Mouse (Mus musculus) left cerebral cortex, postnatal 4 days (tissue): ENCODE measurements around the gene Shroom1. TPM values are rescaled to one million over a fixed set of nuclear protein-coding genes. Genes with fewer than 3 reads are reported as not detected.

Experiments
- DNase-seq: peaks from one replicate; pipeline ENCODE4 v3.0.0-alpha.2; 2022
- intact Hi-C: fragments of 180-260 bp; cut with DNase I; formaldehyde crosslinking; loops from one replicate; pipeline ENCODE4 v1.15.1; 2025
- total RNA-seq, 2 experiments: library from RNA; stranded (reverse); gene quantifications; 2 replicates each; pipeline ENCODE4 v1.2.3; 2021

Gene Shroom1
- total RNA-seq, 2 experiments from 2014 or later, result 2.8 to 3.2 TPM

DNA sequence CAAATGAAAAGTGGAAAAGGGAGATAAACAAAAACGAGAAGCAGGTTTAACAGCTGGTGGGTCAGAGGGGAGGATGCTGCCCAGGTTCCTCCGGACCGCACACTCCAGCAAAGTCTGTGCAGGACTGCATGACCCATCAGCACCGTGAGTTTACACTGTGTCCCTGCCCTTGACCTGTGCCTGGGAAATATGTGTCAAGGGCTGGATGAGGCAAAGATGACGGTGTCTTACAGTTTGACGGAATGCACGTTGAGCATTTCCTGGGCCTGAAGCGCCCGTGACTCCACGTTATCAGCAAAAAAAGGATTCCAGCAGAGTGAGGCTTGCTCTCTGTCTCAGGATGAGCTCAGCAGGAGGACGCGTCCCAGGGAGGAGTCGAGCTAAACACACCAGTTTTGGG lies 11.4 kb upstream of the Shroom1 start:
- intact Hi-C loops, result no loop called here
- DNase-seq, result no peak

DNA sequence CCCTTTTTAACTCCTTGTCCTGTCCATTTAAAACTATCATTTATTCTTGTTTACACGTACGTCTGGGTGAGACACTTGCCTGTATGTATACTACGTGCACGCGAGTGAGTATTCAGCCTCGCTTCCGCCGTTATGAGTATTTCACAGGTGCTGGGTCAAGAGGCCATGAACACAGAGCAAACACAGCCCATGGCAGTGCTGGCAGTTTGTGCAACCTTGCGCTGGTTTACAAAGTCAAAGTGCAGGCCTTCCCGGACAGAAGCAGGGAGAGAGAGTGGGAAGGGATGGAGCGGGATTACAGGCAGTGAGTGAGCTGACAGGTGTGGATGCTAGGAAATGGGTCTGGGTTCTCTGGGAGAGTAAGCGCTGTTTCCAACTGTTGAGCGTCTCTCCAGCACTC lies 10.8 kb upstream of the Shroom1 start:
- intact Hi-C loops, result no loop called here

DNA sequence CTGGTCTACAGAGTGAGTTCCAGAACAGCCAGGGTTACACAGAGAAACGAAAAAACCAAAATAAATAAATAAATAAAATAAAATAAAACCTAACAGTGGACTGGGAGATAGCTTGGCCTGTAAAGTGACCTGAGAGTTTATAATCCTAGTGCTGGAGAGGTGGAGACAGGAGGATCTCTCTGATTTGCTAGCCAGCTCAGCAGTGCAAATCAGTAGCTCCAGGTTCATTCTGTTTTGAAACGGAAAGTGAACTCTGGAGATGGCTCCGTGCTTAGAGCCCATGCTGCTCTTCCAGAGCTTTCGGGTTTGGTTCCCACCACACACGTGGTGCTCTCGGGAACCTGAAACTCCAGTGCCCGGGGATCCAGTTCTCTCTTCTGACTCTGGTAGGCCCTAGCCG lies 9.0 kb upstream of the Shroom1 start:
- intact Hi-C loops, result no loop called here
- no peak for DNase-seq

More for the DNA sequence above, 10.8 kb upstream of the Shroom1 start:
- no peak for DNase-seq

DNA sequence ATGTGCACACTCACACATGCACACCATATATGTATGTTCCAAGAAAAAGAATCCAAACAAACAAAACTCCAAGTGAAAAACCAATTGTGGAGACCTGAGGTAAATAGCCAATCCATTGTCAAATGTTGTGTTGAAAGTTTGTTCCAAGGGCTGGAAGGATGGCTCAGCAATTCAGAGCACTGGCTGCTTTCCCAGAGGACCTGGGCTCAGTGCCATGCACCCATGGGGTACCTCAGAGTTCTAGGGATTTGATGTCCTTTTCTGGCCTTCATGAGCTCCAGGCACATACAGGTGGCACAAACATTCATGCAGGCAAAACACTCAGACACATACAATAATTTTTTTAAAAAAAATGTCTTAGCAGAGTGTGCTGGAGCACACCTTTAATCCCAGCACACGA lies 8.5 kb upstream of the Shroom1 start:
- intact Hi-C loops, result no loop called here
- peak; percentile 68 for DNase-seq

DNA sequence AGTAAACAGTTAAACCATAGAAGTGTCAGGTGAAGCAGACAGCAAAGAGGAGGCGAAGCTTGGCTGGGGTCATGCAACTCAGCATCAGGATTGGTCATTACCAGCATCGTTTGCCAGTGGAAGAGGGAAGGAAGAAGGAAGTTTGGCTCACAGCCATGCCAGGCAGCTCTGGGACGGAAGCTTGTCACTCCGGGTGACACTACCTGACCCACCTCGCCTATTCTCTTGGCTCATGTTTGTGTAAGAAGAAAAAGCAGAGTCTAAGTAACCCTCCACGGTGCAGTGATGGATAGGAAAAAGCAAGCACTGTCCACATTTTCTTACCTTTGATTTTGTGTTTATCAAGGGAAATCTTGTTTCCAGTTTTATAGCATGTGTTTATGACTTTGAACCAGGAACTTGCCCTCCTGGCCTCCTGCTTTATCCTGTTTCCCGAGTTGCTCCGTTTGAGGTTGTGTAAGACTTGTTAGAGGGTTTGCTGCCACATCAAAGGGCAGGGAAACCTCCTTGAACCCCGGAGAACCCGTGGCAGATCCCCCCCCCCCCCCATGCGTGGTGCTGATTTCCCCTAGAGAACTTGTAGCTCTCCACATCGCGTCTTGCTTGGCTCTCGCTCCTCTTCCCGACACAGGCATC lies 6.8 kb upstream of the Shroom1 start:
- intact Hi-C loops, result no loop called here
- no peak for DNase-seq

DNA sequence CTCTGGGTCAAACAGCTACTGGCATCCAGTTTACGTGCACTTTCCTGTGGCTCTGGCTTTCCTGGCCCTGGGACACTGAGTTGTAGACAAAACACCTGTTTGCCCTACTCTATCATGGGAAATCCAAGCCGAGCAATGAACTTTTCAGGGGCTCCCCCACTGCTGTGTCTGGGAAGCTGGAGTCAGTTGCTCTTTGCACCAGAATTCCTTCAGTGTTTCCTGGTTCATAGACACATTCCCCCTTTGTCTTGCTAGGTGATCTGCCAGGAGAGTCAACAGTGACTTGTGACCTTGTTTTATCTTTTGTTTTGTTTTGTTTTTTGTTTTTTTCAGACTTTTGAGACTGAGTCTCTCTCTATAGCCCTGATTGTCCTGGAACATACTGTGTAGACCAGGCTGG lies 5.6 kb upstream of the Shroom1 start:
- intact Hi-C loops, result no loop called here

DNA sequence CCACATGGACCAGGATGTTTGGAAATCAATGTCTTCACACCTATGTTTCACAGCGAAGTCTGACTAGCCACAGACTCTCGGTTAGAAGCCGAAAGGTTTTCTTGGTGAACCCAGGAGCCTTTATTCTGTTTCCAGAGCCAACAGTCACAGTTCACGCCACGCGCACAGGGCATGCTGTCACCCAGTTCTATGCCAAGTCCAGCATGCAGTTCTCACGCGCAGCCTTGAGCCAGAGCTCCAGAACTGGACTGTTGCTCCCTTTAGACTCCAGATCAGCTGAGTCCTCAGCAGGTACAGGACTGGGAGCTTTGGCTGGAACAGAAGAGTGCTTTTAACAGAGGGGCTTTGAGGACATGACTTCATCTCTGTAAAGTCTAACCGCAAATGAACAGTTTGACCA lies 4.6 kb upstream of the Shroom1 start:
- DNase-seq, result no peak
- intact Hi-C loops, result no loop called here

More for the DNA sequence above, 5.6 kb upstream of the Shroom1 start:
- DNase-seq, result no peak

DNA sequence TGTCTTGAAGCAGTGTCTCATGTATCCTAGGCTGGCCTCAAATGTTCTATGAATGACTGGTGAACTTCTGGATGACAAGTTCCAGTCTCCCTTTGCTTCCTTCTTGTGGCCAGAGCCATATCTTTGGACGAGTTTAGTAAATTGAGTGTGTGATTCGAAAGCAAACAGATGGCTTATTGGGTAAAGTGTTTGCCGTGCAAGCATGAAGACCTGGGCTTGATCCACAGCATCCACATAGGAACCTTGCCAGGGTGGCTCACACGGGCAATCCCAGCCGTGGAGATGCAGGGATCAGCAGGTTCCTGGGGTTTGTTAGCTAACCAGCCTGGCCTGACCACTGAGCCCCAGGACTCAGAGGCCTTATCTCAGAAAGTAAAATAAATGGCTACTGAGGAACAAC lies 4.0 kb upstream of the Shroom1 start:
- intact Hi-C loops, result no loop called here
- no peak for DNase-seq

DNA sequence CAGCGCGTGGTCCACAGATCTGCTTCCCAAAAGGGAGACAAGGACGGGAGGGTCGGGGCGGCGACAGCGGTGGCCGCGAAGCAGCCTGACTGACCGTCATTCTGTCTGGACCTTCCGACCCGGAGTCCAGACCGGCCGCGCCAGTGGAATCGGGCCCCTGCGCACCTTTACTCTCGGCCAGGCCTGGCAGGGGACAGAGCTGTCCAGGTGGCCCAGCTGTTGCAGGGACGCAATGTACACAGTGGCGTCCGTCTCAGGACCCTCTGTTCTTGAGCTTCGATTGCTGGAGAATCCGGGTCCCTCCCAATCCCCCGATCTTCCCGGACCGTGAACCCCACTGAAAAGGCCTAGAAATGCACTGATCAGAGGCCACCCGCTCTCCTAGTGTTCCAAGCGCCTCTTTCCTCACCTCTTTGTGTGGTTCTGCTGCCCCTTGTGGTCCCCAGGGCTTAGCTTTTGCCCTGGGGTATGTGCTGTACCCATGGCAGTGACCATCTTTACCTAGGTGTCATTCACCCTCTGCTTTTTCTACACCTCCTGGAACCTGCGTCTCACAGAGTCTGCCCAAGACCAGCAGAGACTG lies 458 bp downstream of the Shroom1 start:
- intact Hi-C loops, result no loop called here
- no peak for DNase-seq

DNA sequence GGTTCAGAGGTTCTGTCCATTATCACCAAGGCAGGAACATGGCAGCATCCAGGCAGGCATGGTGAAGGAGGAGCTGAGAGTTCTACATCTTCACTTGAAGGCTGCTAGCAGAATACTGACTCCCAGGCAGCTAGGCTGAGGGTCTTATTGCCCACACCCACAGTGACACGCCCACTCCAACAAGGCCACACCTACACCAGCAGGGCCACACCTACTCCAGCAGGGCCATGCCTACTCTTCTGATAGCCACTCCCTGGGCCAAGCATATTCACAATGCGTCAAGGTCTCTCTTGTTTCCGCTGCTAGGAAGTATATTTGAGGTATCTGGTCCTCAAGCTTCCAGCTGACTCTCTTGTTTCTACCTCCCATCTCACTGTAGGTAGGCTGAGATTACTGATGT lies 2.0 kb downstream of the Shroom1 start:
- intact Hi-C loops, result no loop called here
- no peak for DNase-seq

DNA sequence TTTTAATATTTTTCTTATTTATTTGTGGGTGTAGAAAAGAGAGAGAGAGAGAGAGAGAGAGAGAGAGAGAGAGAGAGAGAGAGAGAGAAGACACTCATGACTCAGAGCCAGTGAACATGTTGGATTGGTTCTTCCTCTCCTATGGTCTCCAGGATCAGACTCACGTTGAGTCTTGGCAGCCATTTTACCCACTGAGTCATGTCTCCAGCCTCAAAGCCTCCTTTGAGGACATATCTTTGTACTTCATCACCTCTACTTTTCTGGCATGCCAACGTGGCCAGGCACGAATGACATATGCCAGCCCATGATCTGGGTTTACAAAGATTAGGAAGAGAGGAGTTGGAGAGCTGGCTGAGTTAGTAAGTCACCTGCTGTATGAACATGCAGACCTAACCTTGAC lies 3.2 kb downstream of the Shroom1 start:
- DNase-seq, result no peak
- intact Hi-C loops, result no loop called here

DNA sequence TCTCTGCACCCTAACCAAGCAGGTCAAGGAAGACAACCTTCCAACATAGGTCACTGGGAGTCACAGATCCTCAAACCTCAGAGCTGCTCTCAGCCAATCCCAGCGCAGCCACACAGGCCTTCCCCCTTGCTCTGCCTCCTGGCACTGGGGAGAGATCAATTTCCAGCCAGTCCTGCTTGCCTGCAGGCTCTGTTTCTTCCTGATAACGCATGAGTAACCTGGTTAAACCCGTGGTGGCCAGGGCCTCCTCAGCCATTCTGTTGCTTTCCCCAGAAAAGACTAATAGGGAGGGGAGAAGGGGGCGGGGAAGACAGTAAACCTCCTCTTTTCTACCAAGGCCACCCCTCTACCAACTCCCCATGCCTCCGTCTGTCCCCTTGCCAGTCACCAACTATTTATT lies 4.7 kb downstream of the Shroom1 start:
- no peak for DNase-seq
- intact Hi-C loops, result no loop called here

DNA sequence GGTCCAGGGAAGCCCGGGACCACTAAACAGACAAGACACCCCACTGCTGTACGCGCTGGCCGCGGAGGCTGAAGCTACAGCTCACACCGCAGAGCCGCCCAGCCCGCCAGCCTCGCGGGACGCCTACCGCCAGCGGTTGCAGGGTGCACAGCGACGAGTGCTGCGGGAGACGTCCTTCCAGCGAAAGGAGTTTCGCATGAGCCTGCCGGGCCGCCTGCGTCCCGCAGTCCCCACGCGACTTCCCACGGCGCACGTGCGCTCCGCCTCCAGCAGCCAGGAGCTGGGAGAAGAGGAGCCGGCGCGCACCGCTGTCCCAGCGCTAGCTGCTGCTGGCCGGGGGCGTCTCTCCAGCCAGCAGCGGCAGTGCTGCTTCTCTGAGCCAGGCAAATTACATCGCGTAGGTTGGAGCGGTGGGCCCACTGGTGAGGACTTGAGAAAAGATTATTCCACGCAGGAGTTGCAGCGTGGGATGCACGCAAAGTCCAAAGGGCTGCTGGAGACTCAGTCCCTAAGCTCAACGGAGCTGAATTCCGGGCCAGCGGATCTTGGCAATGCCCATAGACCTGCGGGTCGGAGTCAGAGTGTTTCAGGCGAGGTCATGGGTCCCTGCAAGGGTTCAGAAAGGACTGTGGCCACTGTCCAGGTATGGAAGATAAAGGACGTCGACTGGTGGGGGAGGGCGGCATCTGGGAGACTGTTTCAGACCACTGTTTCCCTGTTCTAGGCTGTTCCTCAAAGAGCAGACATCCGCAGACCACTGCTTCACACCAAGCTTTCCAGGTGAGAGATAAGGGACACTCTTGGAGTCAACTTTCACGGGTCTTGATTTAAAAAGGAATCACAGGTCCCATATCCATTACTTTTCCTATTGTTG lies 6.8 kb downstream of the Shroom1 start:
- intact Hi-C loops, result no loop called here
- DNase-seq, result no peak

DNA sequence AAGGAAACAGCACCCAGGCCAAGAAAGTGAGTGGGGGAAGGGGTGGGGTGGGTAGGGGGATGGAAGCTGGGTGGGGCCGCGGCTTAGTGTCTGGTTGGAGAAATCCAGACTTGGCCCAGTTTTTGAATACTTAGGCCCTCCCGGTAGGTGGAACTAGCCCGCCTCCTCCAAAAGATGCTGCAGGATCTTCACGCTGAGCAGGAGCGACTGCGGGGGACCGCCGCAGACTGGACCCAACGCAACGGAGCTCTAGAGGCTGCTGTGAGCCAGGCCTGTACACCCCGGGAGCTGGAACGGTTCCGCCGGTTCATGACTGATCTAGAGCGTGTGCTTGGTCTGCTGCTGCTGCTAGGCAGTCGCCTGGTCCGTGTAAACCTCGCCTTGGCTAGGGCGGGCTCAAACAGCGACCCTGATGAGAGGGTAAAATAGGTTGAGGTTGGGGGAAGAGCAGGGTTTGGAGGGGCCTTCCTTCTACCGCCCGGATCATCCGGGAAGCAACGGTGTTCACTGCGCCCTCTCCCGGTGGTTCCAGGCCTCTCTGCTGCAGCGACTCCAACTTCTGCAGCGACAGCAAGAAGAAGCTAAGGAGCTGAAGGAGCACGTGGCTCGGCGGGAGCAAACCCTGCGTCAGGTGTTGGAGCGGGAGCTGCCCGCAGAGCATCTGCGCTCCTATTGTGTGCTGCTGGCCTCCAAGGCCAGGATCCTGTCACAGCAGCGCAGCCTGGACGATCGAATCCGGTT lies 9.4 kb downstream of the Shroom1 start:
- peak; percentile 85 for DNase-seq
- intact Hi-C loops, result loop anchor here (5.0 kb wide), 1 partner anchor 101 kb away; the partner anchor contains the start of gene Kif3a

DNA sequence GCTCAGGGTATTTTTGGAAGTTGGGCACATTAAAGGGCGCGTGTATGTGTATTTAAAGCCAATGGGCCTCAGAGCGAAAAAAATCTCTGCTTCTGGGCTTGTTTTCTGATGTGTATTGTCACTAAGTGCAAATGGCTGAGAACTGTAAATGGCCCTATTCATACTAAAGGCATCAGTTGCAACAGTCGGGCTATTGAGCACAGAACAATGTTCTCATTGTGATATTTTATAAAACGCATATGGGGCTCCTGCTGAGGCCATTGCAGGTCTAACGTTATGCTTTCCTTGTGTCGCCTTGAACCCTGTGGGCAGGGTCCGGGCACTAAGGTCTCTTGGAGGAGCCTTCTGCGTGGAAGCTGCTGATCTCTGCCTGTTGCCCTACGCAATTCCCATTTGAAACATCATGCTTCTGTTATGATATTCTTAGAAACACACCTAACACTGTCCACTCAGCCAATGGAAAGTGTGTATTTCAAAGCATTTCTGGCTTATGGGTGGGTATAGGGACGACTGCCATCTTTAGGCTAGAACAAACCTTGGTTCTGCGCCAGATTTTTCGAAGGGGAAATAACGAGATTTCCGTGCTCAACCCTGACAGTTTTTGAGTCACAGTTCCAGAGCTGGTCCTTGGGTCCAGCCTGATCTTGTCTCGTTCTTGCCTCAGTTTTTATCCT lies 12.4 kb downstream of the Shroom1 start:
- intact Hi-C loops, result loop anchor here (5.0 kb wide), 1 partner anchor 98 kb away; the partner anchor contains the start of gene Kif3a
- DNase-seq, result no peak

DNA sequence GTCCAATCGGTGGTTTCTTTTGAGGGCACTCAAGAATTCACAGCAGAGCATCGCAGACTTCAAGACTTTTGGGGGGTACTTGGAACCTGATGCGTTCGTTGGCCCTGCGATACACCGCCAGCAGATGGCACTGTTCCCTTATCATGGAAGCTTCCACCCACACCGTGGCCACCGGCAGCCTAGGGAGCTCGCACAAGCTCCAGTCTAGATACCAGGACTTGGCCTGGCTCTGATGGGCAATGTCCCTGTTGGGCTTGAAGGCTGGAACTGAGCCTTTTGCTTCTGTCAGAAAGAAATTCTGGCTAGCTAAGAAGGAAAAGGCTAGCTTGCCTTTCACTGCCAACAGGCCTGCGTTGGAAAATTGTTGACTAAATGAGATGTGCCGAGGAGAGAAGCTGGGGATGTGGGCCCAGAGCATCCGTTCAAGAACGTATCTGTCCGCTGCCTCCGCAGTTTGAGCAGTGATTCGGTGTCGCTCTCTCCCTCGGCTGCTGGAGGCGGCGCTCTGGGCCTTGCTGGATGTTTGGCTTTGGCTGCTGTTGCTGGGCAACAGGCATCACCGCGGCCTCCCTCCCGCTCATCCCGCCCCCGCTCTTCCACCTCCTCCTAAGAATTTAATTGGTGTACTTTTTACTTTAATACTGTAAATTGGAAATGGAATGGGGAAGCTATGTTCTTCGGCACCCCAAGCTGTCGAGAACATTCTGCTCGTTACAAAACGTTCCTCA lies 13.1 kb downstream of the Shroom1 start, which contains the start of gene Gm9837:
Gm9837 (minus strand) TSS at position 512 of the 728 bp plus-strand sequence.
- peak; percentile 95 for DNase-seq
- intact Hi-C loops, result loop anchor here (5.0 kb wide), 2 partner anchors 97 to 117 kb away; partner anchors contain the start of gene Kif3a

DNA sequence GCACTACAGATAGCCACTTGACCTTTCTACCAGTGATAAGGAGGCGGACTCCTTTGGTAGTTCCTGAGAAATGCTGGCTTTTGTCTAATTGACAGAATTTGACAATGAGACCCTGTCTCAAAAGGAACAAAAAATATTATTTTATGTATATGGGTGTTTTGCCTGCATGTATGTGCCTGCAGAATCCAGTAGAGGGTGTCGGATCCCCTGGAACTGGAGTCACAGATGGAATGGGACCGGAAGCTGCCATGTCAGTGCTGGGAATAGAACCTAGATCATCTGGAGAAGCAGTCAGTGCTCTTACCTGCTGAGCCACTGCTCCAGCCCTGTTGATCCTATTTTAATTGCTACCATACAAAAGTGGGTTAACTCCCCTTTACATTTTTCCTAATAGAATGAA lies 15.7 kb downstream of the Shroom1 start:
- intact Hi-C loops, result loop anchor here (5.0 kb wide), 1 partner anchor 115 kb away; no protein-coding TSS in a partner anchor
- no peak for DNase-seq

DNA sequence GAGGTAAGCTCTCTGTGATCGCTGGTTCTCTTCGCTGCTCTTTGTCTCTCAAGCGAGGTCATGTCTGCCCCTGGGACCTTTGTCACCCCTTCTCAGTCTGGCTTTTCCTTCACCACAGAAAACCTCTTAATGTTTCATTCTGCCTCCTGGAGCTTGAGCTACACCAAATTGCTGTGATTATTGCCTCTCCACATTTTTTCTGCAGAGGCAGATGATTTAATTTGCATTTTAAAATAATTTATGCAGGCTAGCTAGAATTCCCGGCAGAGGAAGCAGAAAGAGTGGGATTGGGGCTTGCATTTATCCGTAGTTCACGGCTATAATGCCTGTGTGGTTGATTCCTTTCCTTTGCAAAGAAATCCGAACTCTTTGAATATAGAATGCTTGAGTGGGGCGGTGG lies 18.6 kb downstream of the Shroom1 start:
- intact Hi-C loops, result no loop called here
- DNase-seq, result no peak

DNA sequence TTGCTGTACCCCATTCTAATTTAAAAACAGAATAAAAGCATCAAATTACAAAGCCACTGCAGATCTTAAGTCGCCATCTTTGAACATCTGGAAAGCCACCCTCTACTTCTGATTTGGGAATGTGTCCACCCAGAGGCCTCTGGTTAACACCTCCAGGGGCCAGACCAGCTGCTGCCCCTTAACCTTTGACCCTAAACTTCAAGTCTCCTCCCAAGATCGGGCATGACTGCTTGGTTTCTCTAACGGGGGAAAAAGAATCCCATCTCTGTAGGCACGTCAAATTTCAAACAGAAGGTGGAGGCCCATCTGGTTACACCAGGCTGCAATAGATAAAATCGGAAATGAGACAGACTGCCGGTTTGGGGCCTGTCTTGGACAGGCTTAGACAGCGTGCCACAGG lies 20.8 kb downstream of the Shroom1 start:
- intact Hi-C loops, result no loop called here
- no peak for DNase-seq
